Mouse (Mus musculus) heart, postnatal 0 days (tissue): Measurements from ENCODE around the gene 4921530L21Rik. TPM values are rescaled to one million over a fixed set of nuclear protein-coding genes. Genes with fewer than 3 reads are reported as not detected.

ENCODE experiments used
- ATAC-seq: fragments of 200-750 bp; cut with Nextera tagmentation; 2 replicates; pipeline ENCODE4 v1.8.0; 2017; ENCODE audit warnings: low read depth, moderate number of reproducible peaks, moderate library complexity; ENCODE audit not compliant: insufficient read depth
- DNase-seq: peaks from one replicate; pipeline ENCODE4 v3.0.0-alpha.2; 2016; ENCODE audit warnings: low spot score
- H3K27ac ChIP-seq: fragments of 300-500 bp; sonication (generic); 2 replicates; pipeline ENCODE4 v1.5.1; 2014; ENCODE audit warnings: low read depth, mild to moderate bottlenecking
- H3K27me3 ChIP-seq: fragments of 300-500 bp; sonication (generic); 2 replicates; pipeline ENCODE4 v1.6.1; 2014; ENCODE audit warnings: low read length, mixed read lengths; ENCODE audit not compliant: control insufficient read depth, insufficient read depth
- H3K36me3 ChIP-seq: fragments of 300-500 bp; sonication (generic); replicated peaks from 2 replicates; pipeline ENCODE4 v1.6.1; 2014; ENCODE audit warnings: low read length, mixed read lengths; ENCODE audit not compliant: control insufficient read depth, insufficient read depth
- H3K4me1 ChIP-seq: fragments of 300-500 bp; sonication (generic); 2 replicates; pipeline ENCODE4 v1.6.1; 2014; ENCODE audit warnings: antibody characterized with exemption; ENCODE audit not compliant: control insufficient read depth, insufficient read depth
- H3K4me2 ChIP-seq: fragments of 300-500 bp; sonication (generic); 2 replicates; pipeline ENCODE4 v1.6.1; 2014; ENCODE audit warnings: low read depth, mild to moderate bottlenecking, low read length, moderate library complexity
- H3K4me3 ChIP-seq: fragments of 300-500 bp; sonication (generic); 2 replicates; pipeline ENCODE4 v1.5.1; 2014; ENCODE audit warnings: low read depth, low read length
- H3K9ac ChIP-seq: fragments of 300-500 bp; sonication (generic); replicated peaks from 2 replicates; pipeline ENCODE4 v1.6.1; 2014; ENCODE audit warnings: low read depth, low read length, mixed read lengths
- H3K9me3 ChIP-seq: fragments of 300-500 bp; sonication (generic); replicated peaks from 2 replicates; pipeline ENCODE4 v1.6.1; 2016; ENCODE audit warnings: low read length; ENCODE audit not compliant: control insufficient read depth
- CTCF ChIP-seq: IDR thresholded peaks from 2 replicates; pipeline ENCODE4 v1.5.1; 2016; ENCODE audit warnings: antibody characterized with exemption, control low read depth, low read depth
- EP300 ChIP-seq: IDR thresholded peaks from 2 replicates; pipeline ENCODE4 v1.6.1; 2016; ENCODE audit warnings: antibody characterized with exemption, low read depth
- WGBS: fragments of 180-500 bp; shearing (Covaris S2); extraction: QIAGEN DNeasy Blood & Tissue Kit; methylation state at CpG from one replicate; pipeline ENCODE4 v1.1.7; 2014; 5-methylcytosine and 5-hydroxymethylcytosine counted together
- polyA plus RNA-seq: library from polyadenylated mRNA; unstranded; fragments of >200 nt; fragmentation: Nextera tagmentation; extraction: Ambion mirVana; gene quantifications from 2 replicates; pipeline ENCODE4 v1.2.1, GENCODE M21; 2015
- total RNA-seq: library from RNA; depleted of rRNA; stranded (reverse); fragments of >200 nt; gene quantifications from 2 replicates; pipeline ENCODE4 v1.2.3, GENCODE M21; 2014; ENCODE audit warnings: low replicate concordance; rRNA removed

4921530L21Rik gene
- total RNA-seq (not detected in 2 replicates), polyA plus RNA-seq (not detected in 2 replicates)

- Histone ChIP-seq H3K27ac (no peak within 1 kb of the TSS), H3K4me3 (no peak within 1 kb of the TSS), H3K4me2 (no peak within 1 kb of the TSS), H3K36me3 (no peaks in the 10 kb centered on the region), H3K9me3 (no peaks in the 10 kb centered on the region), H3K9ac (no peak within 1 kb of the TSS), H3K4me1 (no peaks in the 10 kb centered on the region), H3K27me3 (no peaks in the 10 kb centered on the region)
- 89% methylated on average over 1 of the region's 1 CpGs for WGBS
- DNase-seq = no peak
- TF ChIP-seq CTCF (no peak), EP300 (no peak)
- no peak for ATAC-seq
These were observed at the start of gene 4921530L21Rik for GRCm38 (mm10) chr14:95880954-95881353. Gene 4921530L21Rik (plus strand): TSS chr14:95881254.

GRCm38 (mm10) chr14:95833866-95834265 is 47.2 kb upstream of the 4921530L21Rik start:
- no peak overlapping the region for H3K27ac ChIP-seq
- no peak overlapping the region for H3K4me2 ChIP-seq
- no peak overlapping the region for H3K9ac ChIP-seq
- 64% methylated on average over 3 of the region's 3 CpGs for WGBS
- H3K36me3 ChIP-seq = no peaks in the 10 kb centered on the region
- no peak overlapping the region for H3K4me3 ChIP-seq
- H3K9me3 ChIP-seq = no peaks in the 10 kb centered on the region
- H3K4me1 ChIP-seq = no peaks in the 10 kb centered on the region
- DNase-seq (no peak), ATAC-seq (no peak)
- no peak for TF ChIP-seq EP300
- no peak for TF ChIP-seq CTCF
- no peaks in the 10 kb centered on the region for H3K27me3 ChIP-seq

- Histone ChIP-seq H3K9me3 (no peaks in the 10 kb centered on the region), H3K36me3 (no peaks in the 10 kb centered on the region), H3K4me3 (no peak overlapping the region), H3K4me2 (no peak overlapping the region), H3K27ac (no peak overlapping the region), H3K9ac (no peak overlapping the region), H3K4me1 (no peaks in the 10 kb centered on the region), H3K27me3 (no peaks in the 10 kb centered on the region)
- TF ChIP-seq EP300 = no peak
- no peak for TF ChIP-seq CTCF
- ATAC-seq (no peak), DNase-seq (no peak)
- WGBS = 66% methylated on average over 3 of the region's 3 CpGs
These were observed 18.1 kb upstream of the 4921530L21Rik start for GRCm38 (mm10) chr14:95862981-95863380.

- TF ChIP-seq CTCF (no peak), EP300 (no peak)
- no peaks in the 10 kb centered on the region for H3K27me3 ChIP-seq
- no peaks in the 10 kb centered on the region for H3K4me1 ChIP-seq
- WGBS = 71% methylated on average over 7 of the region's 7 CpGs
- H3K4me3 ChIP-seq = no peak overlapping the region
- no peak overlapping the region for H3K9ac ChIP-seq
- no peak overlapping the region for H3K27ac ChIP-seq
- ATAC-seq = no peak
- H3K36me3 ChIP-seq = no peaks in the 10 kb centered on the region
- H3K9me3 ChIP-seq = no peaks in the 10 kb centered on the region
- no peak for DNase-seq
- no peak overlapping the region for H3K4me2 ChIP-seq
These were observed 15.2 kb upstream of the 4921530L21Rik start for GRCm38 (mm10) chr14:95865676-95866416.

GRCm38 (mm10) chr14:95872020-95872419 is 9.0 kb upstream of the 4921530L21Rik start:
- Histone ChIP-seq H3K9ac (no peak overlapping the region), H3K27ac (no peak overlapping the region), H3K4me1 (no peaks in the 10 kb centered on the region), H3K27me3 (no peaks in the 10 kb centered on the region), H3K36me3 (no peaks in the 10 kb centered on the region), H3K4me2 (no peak overlapping the region), H3K4me3 (no peak overlapping the region), H3K9me3 (no peaks in the 10 kb centered on the region)
- WGBS = 50% methylated on average over 5 of the region's 5 CpGs
- DNase-seq = no peak
- no peak for TF ChIP-seq EP300
- TF ChIP-seq CTCF = no peak
- ATAC-seq = no peak
